Mouse (Mus musculus): Measurements from ENCODE around the gene Rbm44. TPM values are rescaled to one million over a fixed set of nuclear protein-coding genes. Genes with fewer than 3 reads are reported as not detected.

Gene Rbm44
- polyA plus RNA-seq, 1 experiment = 0.07 TPM

- H3K36me3 ChIP-seq (replicated peaks; ENCODE audit: low read length) = peaks cover 88% of the 10 kb centered on the region
- H3K9me3 ChIP-seq = no peaks in the 10 kb centered on the region
- peaks cover 65% of the 10 kb centered on the region for H3K4me1 ChIP-seq
- no peak overlapping the region for H3K4me3 ChIP-seq (replicated peaks)
- TF ChIP-seq GATA1 (IDR thresholded peaks at IDR 0.05; ENCODE audit: borderline replicate concordance, low read length) (no peak), FLI1 (IDR thresholded peaks at IDR 0.05; ENCODE audit: low read length) (no peak)
- H3K27me3 ChIP-seq (replicated peaks) = no peaks in the 10 kb centered on the region
Observed at GRCm38 (mm10) chr1:91112171-91112570, 32.7 kb upstream of the Rbm44 start.

GRCm38 (mm10) chr1:91112606-91113005 is 32.3 kb upstream of the Rbm44 start:
- Histone ChIP-seq H3K4me1 (peaks cover 65% of the 10 kb centered on the region), H3K4me3 (replicated peaks) (no peak overlapping the region), H3K36me3 (replicated peaks; ENCODE audit: low read length) (peaks cover 88% of the 10 kb centered on the region), H3K27me3 (replicated peaks) (no peaks in the 10 kb centered on the region), H3K9me3 (no peaks in the 10 kb centered on the region)
- TF ChIP-seq GATA1 (IDR thresholded peaks at IDR 0.05; ENCODE audit: borderline replicate concordance, low read length) (no peak), FLI1 (IDR thresholded peaks at IDR 0.05; ENCODE audit: low read length) (no peak)

GRCm38 (mm10) chr1:91122121-91122520 is 22.8 kb upstream of the Rbm44 start:
- Histone ChIP-seq H3K36me3 (replicated peaks; ENCODE audit: low read length) (peaks cover 96% of the 10 kb centered on the region), H3K9me3 (no peaks in the 10 kb centered on the region), H3K4me1 (peaks cover 17% of the 10 kb centered on the region), H3K27me3 (replicated peaks) (no peaks in the 10 kb centered on the region), H3K4me3 (replicated peaks) (no peak overlapping the region)
- TF ChIP-seq GATA1 (IDR thresholded peaks at IDR 0.05; ENCODE audit: borderline replicate concordance, low read length) (no peak), FLI1 (IDR thresholded peaks at IDR 0.05; ENCODE audit: low read length) (no peak)

GRCm38 (mm10) chr1:91123004-91123403 is 21.9 kb upstream of the Rbm44 start:
- no peak for TF ChIP-seq FLI1 (IDR thresholded peaks at IDR 0.05; ENCODE audit: low read length)
- no peak for TF ChIP-seq GATA1 (IDR thresholded peaks at IDR 0.05; ENCODE audit: borderline replicate concordance, low read length)
- H3K9me3 ChIP-seq = peaks cover 2% of the 10 kb centered on the region
- peaks cover 8% of the 10 kb centered on the region for H3K4me1 ChIP-seq
- H3K36me3 ChIP-seq (replicated peaks; ENCODE audit: low read length) = peaks cover 96% of the 10 kb centered on the region
- no peaks in the 10 kb centered on the region for H3K27me3 ChIP-seq (replicated peaks)
- no peak overlapping the region for H3K4me3 ChIP-seq (replicated peaks)

GRCm38 (mm10) chr1:91123466-91123865 is 21.4 kb upstream of the Rbm44 start:
- no peak overlapping the region for H3K4me3 ChIP-seq (replicated peaks)
- H3K9me3 ChIP-seq = peaks cover 7% of the 10 kb centered on the region
- peaks cover 4% of the 10 kb centered on the region; the same call in 1 of the 2 replicates for H3K4me1 ChIP-seq
- H3K27me3 ChIP-seq (replicated peaks) = no peaks in the 10 kb centered on the region
- TF ChIP-seq FLI1 (IDR thresholded peaks at IDR 0.05; ENCODE audit: low read length) (no peak), GATA1 (IDR thresholded peaks at IDR 0.05; ENCODE audit: borderline replicate concordance, low read length) (no peak)
- peaks cover 96% of the 10 kb centered on the region for H3K36me3 ChIP-seq (replicated peaks; ENCODE audit: low read length)

GRCm38 (mm10) chr1:91128849-91129248 is 16.0 kb upstream of the Rbm44 start:
- TF ChIP-seq FLI1 (IDR thresholded peaks at IDR 0.05; ENCODE audit: low read length) (no peak), GATA1 (IDR thresholded peaks at IDR 0.05; ENCODE audit: borderline replicate concordance, low read length) (no peak)
- Histone ChIP-seq H3K27me3 (replicated peaks) (no peaks in the 10 kb centered on the region), H3K36me3 (replicated peaks; ENCODE audit: low read length) (peaks cover 57% of the 10 kb centered on the region), H3K4me1 (no peaks in the 10 kb centered on the region), H3K4me3 (replicated peaks) (no peak overlapping the region), H3K9me3 (peaks cover 9% of the 10 kb centered on the region)

GRCm38 (mm10) chr1:91137036-91137435 is 7.9 kb upstream of the Rbm44 start:
- TF ChIP-seq GATA1 (IDR thresholded peaks at IDR 0.05; ENCODE audit: borderline replicate concordance, low read length) = no peak
- TF ChIP-seq FLI1 (IDR thresholded peaks at IDR 0.05; ENCODE audit: low read length) = no peak
- H3K4me1 ChIP-seq = no peaks in the 10 kb centered on the region
- no peak overlapping the region for H3K4me3 ChIP-seq (replicated peaks)
- H3K27me3 ChIP-seq (replicated peaks) = peaks cover 2% of the 10 kb centered on the region
- no peaks in the 10 kb centered on the region for H3K9me3 ChIP-seq
- H3K36me3 ChIP-seq (replicated peaks; ENCODE audit: low read length) = peaks cover 3% of the 10 kb centered on the region

- H3K27me3 ChIP-seq (replicated peaks) = peaks cover 32% of the 10 kb centered on the region
- peaks cover 7% of the 10 kb centered on the region for H3K9me3 ChIP-seq
- peaks cover 17% of the 10 kb centered on the region for H3K4me1 ChIP-seq
- H3K4me3 ChIP-seq (replicated peaks) = no peak overlapping the region
- TF ChIP-seq GATA1 (IDR thresholded peaks at IDR 0.05; ENCODE audit: borderline replicate concordance, low read length) (no peak), FLI1 (IDR thresholded peaks at IDR 0.05; ENCODE audit: low read length) (no peak)
- no peaks in the 10 kb centered on the region for H3K36me3 ChIP-seq (replicated peaks; ENCODE audit: low read length)
Observed at GRCm38 (mm10) chr1:91151509-91151908, 6.6 kb downstream of the Rbm44 start.

GRCm38 (mm10) chr1:91166798-91167197 is 21.9 kb downstream of the Rbm44 start:
- Histone ChIP-seq H3K4me1 (peaks cover 10% of the 10 kb centered on the region), H3K9me3 (peaks cover 4% of the 10 kb centered on the region), H3K4me3 (replicated peaks) (no peak overlapping the region), H3K36me3 (replicated peaks; ENCODE audit: low read length) (no peaks in the 10 kb centered on the region), H3K27me3 (replicated peaks) (peaks cover 32% of the 10 kb centered on the region)
- TF ChIP-seq GATA1 (IDR thresholded peaks at IDR 0.05; ENCODE audit: borderline replicate concordance, low read length) (no peak), FLI1 (IDR thresholded peaks at IDR 0.05; ENCODE audit: low read length) (no peak)

- Histone ChIP-seq H3K36me3 (replicated peaks; ENCODE audit: low read length) (no peaks in the 10 kb centered on the region), H3K4me1 (peaks cover 18% of the 10 kb centered on the region), H3K9me3 (peaks cover 9% of the 10 kb centered on the region), H3K27me3 (replicated peaks) (peaks cover 31% of the 10 kb centered on the region), H3K4me3 (replicated peaks) (no peak overlapping the region)
- no peak for TF ChIP-seq GATA1 (IDR thresholded peaks at IDR 0.05; ENCODE audit: borderline replicate concordance, low read length)
- no peak for TF ChIP-seq FLI1 (IDR thresholded peaks at IDR 0.05; ENCODE audit: low read length)
Observed at GRCm38 (mm10) chr1:91169157-91169556, 24.3 kb downstream of the Rbm44 start.

- peaks cover 37% of the 10 kb centered on the region for H3K4me1 ChIP-seq
- peaks cover 9% of the 10 kb centered on the region for H3K9me3 ChIP-seq
Observed at GRCm38 (mm10) chr1:91174796-91175195, 29.9 kb downstream of the Rbm44 start.

More at GRCm38 (mm10) chr1:91174796-91175195, 29.9 kb downstream of the Rbm44 start:
- TF ChIP-seq GATA1 (IDR thresholded peaks at IDR 0.05; ENCODE audit: borderline replicate concordance, low read length) (no peak), FLI1 (IDR thresholded peaks at IDR 0.05; ENCODE audit: low read length) (no peak)
- H3K27me3 ChIP-seq (replicated peaks) = peaks cover 32% of the 10 kb centered on the region
- H3K4me3 ChIP-seq (replicated peaks) = no peak overlapping the region
- no peaks in the 10 kb centered on the region for H3K36me3 ChIP-seq (replicated peaks; ENCODE audit: low read length)

Measured in megakaryocyte, embryonic 14.5 days (primary cell).